Mouse (Mus musculus) heart, postnatal 10 days (tissue): ENCODE measurements around the gene Plppr1. TPM values are rescaled to one million over a fixed set of nuclear protein-coding genes. Genes with fewer than 3 reads are reported as not detected.
"Not testable (repeated sequence)": the region's sequence is repeated elsewhere in the genome, so short reads cannot be mapped to it uniquely, and the experiment has no call there.

Experiments used
- DNase-seq, 2 experiments: peaks; one replicate each; pipeline ENCODE4 v3.0.0; 2021
- intact Hi-C: fragments of 180-260 bp; cut with DNase I; formaldehyde crosslinking; loops from one replicate; pipeline ENCODE4 v1.15.1; 2025
- total RNA-seq, 2 experiments: library from RNA; stranded (reverse); gene quantifications; 2 replicates each; pipeline ENCODE4 v1.2.3; 2021

Gene Plppr1
- total RNA-seq, 2 experiments from 2014 or later, result 0.89 to 0.99 TPM

GRCm38 (mm10) chr4:49214341-49214740 is 155.3 kb downstream of the Plppr1 start:
- intact Hi-C loops, result loop anchor here (5.0 kb wide), 1 partner anchor 437 kb away; no protein-coding TSS in a partner anchor
- no peak for DNase-seq

- intact Hi-C loops, result no loop called here
- no peak for DNase-seq
Observed at GRCm38 (mm10) chr4:49223501-49223900, 164.4 kb downstream of the Plppr1 start.

- intact Hi-C loops, result no loop called here
- peak; percentile 2 to 17 for DNase-seq
Observed at GRCm38 (mm10) chr4:49225021-49225420, 165.9 kb downstream of the Plppr1 start.

- no peak for DNase-seq
- intact Hi-C loops, result no loop called here
Observed at GRCm38 (mm10) chr4:49232206-49233031, 173.3 kb downstream of the Plppr1 start.

DNA sequence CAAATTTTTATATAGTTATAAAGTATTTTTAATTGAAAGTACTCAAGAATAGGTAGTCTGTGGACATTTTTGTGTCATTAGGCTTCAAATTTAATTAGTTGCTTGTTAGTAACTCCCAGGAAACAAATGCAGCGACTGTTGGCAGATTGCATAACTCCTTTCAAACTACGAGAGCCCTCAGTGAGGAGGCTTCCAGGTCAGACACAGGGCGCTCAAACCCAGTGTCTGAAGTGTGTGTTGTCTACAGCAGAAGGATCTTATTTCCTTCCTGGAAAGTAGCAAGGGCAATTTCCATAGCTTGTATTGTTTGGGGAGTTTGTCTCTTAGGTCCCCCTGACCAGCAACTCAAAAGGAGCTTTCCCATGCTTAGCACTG is 173.9 kb downstream of the Plppr1 start:
- intact Hi-C loops, result no loop called here
- no peak for DNase-seq

GRCm38 (mm10) chr4:49238111-49238510 is 179.0 kb downstream of the Plppr1 start:
- DNase-seq, result no peak
- intact Hi-C loops, result no loop called here

DNA sequence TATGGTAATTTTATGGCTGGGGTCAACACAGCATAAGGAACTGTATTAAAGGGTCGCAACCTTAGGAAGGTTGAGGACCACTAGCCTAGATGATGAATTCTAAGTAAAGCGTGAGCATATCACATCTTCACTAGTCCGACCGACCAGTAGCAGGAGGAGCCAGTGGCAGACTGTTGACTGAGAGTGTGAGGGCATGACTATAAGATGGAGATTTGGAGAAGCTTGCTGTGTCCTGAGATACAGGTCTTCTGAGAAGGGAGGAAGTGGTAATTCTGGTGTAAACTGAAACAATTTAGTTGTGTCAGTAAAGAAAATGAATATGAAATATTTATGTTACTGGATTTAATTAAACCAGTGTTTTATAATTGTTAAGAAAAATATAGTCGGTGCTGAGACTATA is 180.4 kb downstream of the Plppr1 start:
- intact Hi-C loops, result no loop called here
- DNase-seq, result no peak

DNA sequence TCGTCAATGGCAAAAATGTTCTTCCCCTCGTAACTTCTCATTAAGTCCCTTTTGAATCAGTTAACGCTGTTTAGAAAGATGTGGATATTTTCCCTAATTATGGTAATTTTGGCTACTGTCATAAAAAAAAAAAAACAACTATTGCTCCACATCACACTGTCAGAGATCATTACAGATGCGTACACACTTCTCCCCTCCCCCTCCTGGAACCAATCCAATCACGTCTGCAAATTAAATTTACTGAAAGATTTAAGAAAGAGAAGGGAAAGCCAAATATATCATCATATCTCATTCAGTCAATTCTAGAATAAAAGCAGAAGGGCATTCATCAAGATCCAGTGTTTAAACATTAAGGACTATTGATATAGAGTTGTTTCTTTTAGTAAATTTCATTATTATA is 185.7 kb downstream of the Plppr1 start:
- DNase-seq, result no peak
- intact Hi-C loops, result no loop called here

DNA sequence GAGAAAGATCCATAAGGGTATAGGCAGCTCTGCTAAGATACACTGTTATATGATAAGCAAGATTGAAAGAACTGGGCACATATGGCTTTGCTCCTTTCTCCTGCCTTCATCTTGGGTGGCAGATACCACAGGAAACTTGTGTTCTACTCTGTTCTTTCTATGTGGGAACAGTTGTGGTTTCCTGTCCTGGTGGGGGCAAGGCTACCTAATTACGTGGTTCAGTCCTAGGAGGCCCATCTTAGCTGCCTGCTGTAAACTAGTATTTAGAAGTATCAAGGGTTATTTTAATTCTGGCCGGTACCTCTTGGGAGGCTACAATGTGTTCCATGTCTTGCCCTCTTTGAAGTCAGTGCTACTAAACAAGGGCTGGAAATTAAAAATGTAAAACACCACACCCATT is 186.2 kb downstream of the Plppr1 start:
- DNase-seq, result no peak
- intact Hi-C loops, result no loop called here

- intact Hi-C loops, result loop anchor here (2.0 kb wide), 2 partner anchors 480 to 560 kb away; no protein-coding TSS in a partner anchor
- peak; percentile 16 to 27 for DNase-seq
Observed at GRCm38 (mm10) chr4:49251262-49251661, 192.2 kb downstream of the Plppr1 start.

DNA sequence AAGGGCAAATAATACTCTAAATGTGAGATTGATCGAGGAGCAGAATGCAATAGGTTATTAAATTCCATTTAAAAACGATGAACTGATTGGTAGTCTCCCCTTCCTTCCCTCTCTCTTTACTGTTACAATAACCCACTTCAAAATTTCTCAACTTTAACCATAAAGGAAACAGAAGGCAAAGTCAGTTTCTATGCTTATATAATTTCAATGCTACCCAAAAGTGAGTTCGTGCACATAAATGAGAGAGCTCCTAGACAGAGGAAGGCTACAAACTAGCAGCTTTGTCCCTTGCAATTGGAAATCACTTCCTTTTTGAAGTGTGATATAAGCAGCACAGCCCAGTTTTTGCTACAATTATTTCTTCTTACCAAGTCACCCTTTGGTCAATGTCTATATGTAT is 193.1 kb downstream of the Plppr1 start:
- intact Hi-C loops, result no loop called here
- no peak for DNase-seq

GRCm38 (mm10) chr4:49278515-49278914 is 219.4 kb downstream of the Plppr1 start:
- DNase-seq, result no peak
- intact Hi-C loops, result no loop called here

- intact Hi-C loops, result no loop called here
- DNase-seq, result no peak
Observed at GRCm38 (mm10) chr4:49284692-49285291, 225.7 kb downstream of the Plppr1 start.

- peak in 1 of 2 experiments; percentile 5 for DNase-seq
- intact Hi-C loops, result no loop called here
Observed at GRCm38 (mm10) chr4:49285340-49286196, 226.5 kb downstream of the Plppr1 start.

- peak in 1 of 2 experiments; percentile 12 for DNase-seq
- intact Hi-C loops, result no loop called here
Observed at GRCm38 (mm10) chr4:49286197-49286492, 227.1 kb downstream of the Plppr1 start.

- no peak for DNase-seq
- intact Hi-C loops, result no loop called here
Observed at GRCm38 (mm10) chr4:49296434-49296833, 237.4 kb downstream of the Plppr1 start.

DNA sequence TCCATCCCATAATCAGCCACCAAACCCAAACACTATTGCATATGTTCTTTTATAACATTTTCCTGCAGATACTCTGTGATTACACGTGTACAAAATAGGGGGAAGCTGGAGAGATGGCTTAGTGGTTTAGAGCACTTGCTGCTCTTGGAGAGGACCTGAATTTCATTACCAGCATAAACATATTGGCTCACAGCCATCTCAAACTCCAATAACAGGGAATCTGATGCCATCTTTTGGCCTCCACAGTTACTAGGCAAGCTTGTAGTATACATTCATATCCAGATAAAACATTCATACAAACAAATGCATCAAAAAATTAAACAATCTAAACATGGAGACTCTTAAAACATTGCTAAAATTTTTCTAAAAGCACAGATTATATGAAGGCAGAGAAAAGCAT is 240.5 kb downstream of the Plppr1 start:
- no peak for DNase-seq
- intact Hi-C loops, result no loop called here

DNA sequence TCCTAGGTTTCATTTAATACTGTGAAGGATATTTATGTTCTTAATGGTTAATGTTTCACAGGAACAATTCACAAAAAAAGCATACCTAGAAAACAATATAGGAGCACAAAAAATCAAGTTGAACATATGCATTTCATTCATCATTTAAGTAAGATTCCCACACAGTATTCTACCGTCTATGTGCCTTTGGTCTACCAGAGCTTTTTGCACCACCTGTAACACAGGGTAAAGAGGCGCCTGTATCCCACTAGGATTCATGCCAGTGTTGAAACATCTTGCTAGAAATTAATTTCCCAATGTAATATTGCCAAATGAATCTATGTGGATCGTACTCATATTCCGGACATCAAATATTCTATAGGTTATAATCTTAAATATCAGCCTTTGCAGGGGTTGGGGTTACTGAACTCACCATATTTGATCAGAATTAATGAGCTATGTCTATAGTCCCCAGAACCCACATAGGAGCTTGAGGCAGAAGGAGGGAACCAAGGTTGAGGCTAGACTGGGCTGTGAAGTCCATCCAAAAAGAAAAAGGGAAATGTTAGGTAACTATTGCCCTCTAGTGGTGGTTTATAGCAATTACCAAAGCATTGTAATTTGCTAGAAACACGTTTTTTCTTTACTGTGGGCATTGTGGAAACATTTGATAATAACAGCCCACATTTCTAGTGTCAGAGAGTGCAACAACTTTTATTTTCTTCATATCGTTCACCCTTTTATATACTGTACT is 263.0 kb downstream of the Plppr1 start:
- intact Hi-C loops, result loop anchor here (1.0 to 5.0 kb wide), 3 partner anchors 170 to 631 kb away; no protein-coding TSS in a partner anchor
- peak; percentile 2 to 17 for DNase-seq

- DNase-seq, intact Hi-C loops: not testable (repeated sequence)
Observed at GRCm38 (mm10) chr4:49337949-49338348, 278.9 kb downstream of the Plppr1 start.

GRCm38 (mm10) chr4:49340091-49340490 is 281.0 kb downstream of the Plppr1 start:
- DNase-seq, intact Hi-C loops: not testable (repeated sequence)
